Mouse (Mus musculus) kidney, postnatal 0 days (tissue): ENCODE data around the gene Akap2. TPM values are rescaled to one million over a fixed set of nuclear protein-coding genes. Genes with fewer than 3 reads are reported as not detected.

Experiments
- ATAC-seq: fragments of 200-750 bp; cut with Nextera tagmentation; replicated peaks from 2 replicates; pipeline ENCODE4 v1.8.0; 2017; ENCODE audit warnings: low read depth, moderate number of reproducible peaks, moderate TSS enrichment, moderate library complexity; ENCODE audit not compliant: low FRiP score
- DNase-seq: peaks from one replicate; pipeline ENCODE4 v3.0.0-alpha.2; 2016; ENCODE audit warnings: low spot score
- H3K27ac ChIP-seq: fragments of 300-500 bp; sonication (generic); 2 replicates; pipeline ENCODE4 v1.5.1; 2014; ENCODE audit warnings: mild to moderate bottlenecking
- H3K27me3 ChIP-seq: fragments of 300-500 bp; sonication (generic); 2 replicates; pipeline ENCODE4 v1.6.1; 2014; ENCODE audit warnings: low read length, mixed read lengths; ENCODE audit not compliant: insufficient read depth
- H3K36me3 ChIP-seq: fragments of 300-500 bp; sonication (generic); 2 replicates; pipeline ENCODE4 v1.6.1; 2014; ENCODE audit warnings: low read length, mixed read lengths; ENCODE audit not compliant: insufficient read depth
- H3K4me1 ChIP-seq: fragments of 300-500 bp; sonication (generic); replicated peaks from 2 replicates; pipeline ENCODE4 v1.6.1; 2014; ENCODE audit warnings: antibody characterized with exemption, low read length, mixed read lengths; ENCODE audit not compliant: insufficient read depth
- H3K4me2 ChIP-seq: fragments of 300-500 bp; sonication (generic); 2 replicates; pipeline ENCODE4 v1.6.1; 2014; ENCODE audit warnings: mild to moderate bottlenecking, low read length, moderate library complexity, mixed read lengths
- H3K4me3 ChIP-seq: fragments of 300-500 bp; sonication (generic); replicated peaks from 2 replicates; pipeline ENCODE4 v1.5.1; 2014; ENCODE audit warnings: low read depth, low read length
- H3K9ac ChIP-seq: fragments of 300-500 bp; sonication (generic); 2 replicates; pipeline ENCODE4 v1.6.1; 2014; ENCODE audit warnings: low read depth, low read length
- H3K9me3 ChIP-seq: fragments of 300-500 bp; sonication (generic); replicated peaks from 2 replicates; pipeline ENCODE4 v1.6.1; 2016; ENCODE audit warnings: low read length, inconsistent platforms, mixed read lengths
- CTCF ChIP-seq: IDR thresholded peaks from 2 replicates; pipeline ENCODE4 v1.5.1; 2016; ENCODE audit warnings: antibody characterized with exemption, low read depth, mild to moderate bottlenecking, moderate library complexity
- WGBS: fragments of 180-500 bp; shearing (Covaris S2); extraction: QIAGEN DNeasy Blood & Tissue Kit; methylation state at CpG from one replicate; pipeline ENCODE4 v1.1.7; 2014; 5-methylcytosine and 5-hydroxymethylcytosine counted together
- polyA plus RNA-seq: library from polyadenylated mRNA; unstranded; fragments of >200 nt; fragmentation: Nextera tagmentation; extraction: Ambion mirVana; gene quantifications from 2 replicates; pipeline ENCODE4 v1.2.1, GENCODE M21; 2015

Akap2 gene
- polyA plus RNA-seq, 1 experiment from 2014 or later: 20.5 TPM

DNA sequence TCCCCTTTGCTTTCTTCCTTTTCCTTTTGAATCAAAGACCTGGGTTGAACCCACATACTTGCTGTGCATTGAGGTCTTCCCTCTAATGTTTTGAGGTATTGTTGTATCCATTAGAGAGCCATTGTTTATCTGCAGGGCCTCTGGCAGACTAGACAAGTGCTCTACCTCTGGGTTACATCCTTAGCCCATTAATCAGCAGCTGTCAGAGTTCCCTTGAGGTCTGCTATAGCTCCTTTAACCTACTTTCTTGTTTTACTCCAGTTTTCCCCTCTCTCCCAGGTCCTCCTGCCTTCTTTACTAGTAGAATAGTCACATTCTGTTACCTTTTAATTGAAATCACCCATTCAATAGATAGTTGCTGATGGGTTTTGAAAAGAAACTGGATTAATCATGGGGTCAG is 71.7 kb downstream of the Akap2 start:
- no peak for TF ChIP-seq CTCF
- Histone ChIP-seq H3K27ac (no peak overlapping the region), H3K27me3 (no peaks in the 10 kb centered on the region), H3K4me2 (no peak overlapping the region), H3K9ac (no peak overlapping the region), H3K4me3 (no peak overlapping the region), H3K36me3 (no peaks in the 10 kb centered on the region), H3K4me1 (0 out of 2 replicates have a peak, but pooled peaks cover 6% of the 10 kb centered on the region), H3K9me3 (no peaks in the 10 kb centered on the region)
- DNase-seq: no peak
- ATAC-seq: no peak

DNA sequence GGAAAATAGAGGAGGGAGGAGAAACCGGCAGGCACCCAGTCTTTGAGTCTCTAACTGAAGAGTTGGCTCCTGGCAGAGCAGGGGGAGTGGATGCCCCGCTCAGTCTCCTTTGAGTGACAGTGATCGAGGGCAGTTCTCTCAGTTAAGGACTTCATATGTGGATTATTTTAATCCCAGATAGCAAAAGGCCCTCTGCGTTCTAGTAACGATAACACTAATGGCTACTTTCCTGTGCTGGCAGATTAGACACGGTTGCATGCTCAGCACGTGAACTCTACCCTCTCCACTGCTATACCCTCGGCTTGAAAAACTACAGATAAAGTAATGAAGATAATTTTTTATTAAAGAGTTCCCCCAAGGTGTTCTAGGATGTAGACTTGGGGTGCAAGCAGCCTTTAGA is 76.5 kb downstream of the Akap2 start:
- Histone ChIP-seq H3K27me3 (no peaks in the 10 kb centered on the region), H3K9me3 (no peaks in the 10 kb centered on the region), H3K4me2 (no peak overlapping the region), H3K9ac (no peak overlapping the region), H3K36me3 (no peaks in the 10 kb centered on the region), H3K4me3 (no peak overlapping the region), H3K27ac (no peak overlapping the region), H3K4me1 (peaks cover 14% of the 10 kb centered on the region; the same call in 1 of the 2 replicates)
- TF ChIP-seq CTCF: no peak
- DNase-seq (no peak), ATAC-seq (no peak)
- WGBS: 54% methylated on average over 8 of the region's 8 CpGs

DNA sequence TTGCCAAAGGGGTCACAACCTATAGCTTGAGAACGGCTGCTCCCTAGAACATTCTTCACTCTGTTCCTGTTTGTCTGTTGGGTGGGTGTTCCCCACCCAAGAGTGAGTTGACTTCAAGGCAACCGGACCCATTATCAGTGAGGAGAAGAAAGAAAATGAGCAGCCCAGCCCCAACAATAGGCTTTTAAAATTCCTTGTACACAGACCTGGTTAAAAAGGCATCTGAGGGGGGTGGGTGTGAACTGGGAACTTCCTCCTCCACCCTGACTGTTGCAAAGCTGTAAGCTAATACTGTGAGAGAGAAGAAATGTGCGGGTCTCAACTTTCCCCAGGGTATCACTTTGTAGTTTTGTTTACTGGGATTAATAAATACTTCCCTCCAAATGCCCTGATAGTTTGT is 77.1 kb downstream of the Akap2 start:
- H3K4me1 ChIP-seq: peaks cover 14% of the 10 kb centered on the region; the same call in 1 of the 2 replicates
- no peak for TF ChIP-seq CTCF
- no peak overlapping the region; the same call in 1 of the 2 replicates for H3K4me2 ChIP-seq
- DNase-seq (peak; percentile 51), ATAC-seq (no peak)
- no peaks in the 10 kb centered on the region for H3K9me3 ChIP-seq
- no peaks in the 10 kb centered on the region for H3K27me3 ChIP-seq
- H3K36me3 ChIP-seq: no peaks in the 10 kb centered on the region
- H3K27ac ChIP-seq: no peak overlapping the region
- H3K4me3 ChIP-seq: no peak overlapping the region
- H3K9ac ChIP-seq: no peak overlapping the region
- 10% methylated on average over 3 of the region's 3 CpGs for WGBS

DNA sequence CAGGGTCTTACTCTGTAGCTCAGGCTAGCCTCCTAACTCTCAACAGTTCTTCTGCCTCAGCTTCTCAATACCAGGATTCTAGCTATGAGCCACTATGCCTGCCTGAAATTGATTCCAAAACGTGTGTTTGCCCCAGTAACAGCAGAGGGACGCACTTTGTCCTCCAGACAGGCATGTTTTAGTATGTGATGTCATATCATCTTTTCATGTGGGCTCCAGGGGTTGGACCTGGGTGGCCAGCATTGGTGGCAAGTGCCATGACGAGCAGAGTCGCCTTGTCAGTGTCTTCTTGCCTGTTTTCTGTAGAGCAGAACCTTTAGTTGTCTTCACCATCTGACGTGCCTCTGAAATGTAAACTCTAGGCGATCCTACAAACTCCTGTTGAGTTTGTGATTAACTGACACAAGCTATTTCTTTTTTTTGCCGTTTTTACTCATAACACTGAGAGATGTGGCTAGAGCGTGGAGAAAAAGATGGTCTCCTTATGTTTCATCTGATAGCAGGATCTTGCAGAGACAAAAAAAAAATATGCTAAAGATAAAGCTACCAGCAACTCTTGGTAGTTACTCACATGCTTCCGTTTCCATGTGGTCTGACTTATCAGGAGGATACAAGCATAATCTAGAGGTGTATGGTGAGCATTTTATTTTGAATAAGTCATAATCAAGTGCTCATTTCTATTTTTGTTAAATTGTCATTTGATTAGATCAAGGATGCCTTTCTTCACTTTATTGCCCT is 80.3 kb downstream of the Akap2 start:
- no peak for DNase-seq
- no peak overlapping the region for H3K27ac ChIP-seq
- H3K9ac ChIP-seq: no peak overlapping the region
- no peaks in the 10 kb centered on the region for H3K27me3 ChIP-seq
- 80% methylated on average over 9 of the region's 9 CpGs for WGBS
- H3K4me1 ChIP-seq: peaks cover 14% of the 10 kb centered on the region; the same call in 1 of the 2 replicates
- no peak overlapping the region for H3K4me2 ChIP-seq
- TF ChIP-seq CTCF: no peak
- ATAC-seq: no peak
- H3K9me3 ChIP-seq: no peaks in the 10 kb centered on the region
- no peaks in the 10 kb centered on the region for H3K36me3 ChIP-seq
- H3K4me3 ChIP-seq: no peak overlapping the region

DNA sequence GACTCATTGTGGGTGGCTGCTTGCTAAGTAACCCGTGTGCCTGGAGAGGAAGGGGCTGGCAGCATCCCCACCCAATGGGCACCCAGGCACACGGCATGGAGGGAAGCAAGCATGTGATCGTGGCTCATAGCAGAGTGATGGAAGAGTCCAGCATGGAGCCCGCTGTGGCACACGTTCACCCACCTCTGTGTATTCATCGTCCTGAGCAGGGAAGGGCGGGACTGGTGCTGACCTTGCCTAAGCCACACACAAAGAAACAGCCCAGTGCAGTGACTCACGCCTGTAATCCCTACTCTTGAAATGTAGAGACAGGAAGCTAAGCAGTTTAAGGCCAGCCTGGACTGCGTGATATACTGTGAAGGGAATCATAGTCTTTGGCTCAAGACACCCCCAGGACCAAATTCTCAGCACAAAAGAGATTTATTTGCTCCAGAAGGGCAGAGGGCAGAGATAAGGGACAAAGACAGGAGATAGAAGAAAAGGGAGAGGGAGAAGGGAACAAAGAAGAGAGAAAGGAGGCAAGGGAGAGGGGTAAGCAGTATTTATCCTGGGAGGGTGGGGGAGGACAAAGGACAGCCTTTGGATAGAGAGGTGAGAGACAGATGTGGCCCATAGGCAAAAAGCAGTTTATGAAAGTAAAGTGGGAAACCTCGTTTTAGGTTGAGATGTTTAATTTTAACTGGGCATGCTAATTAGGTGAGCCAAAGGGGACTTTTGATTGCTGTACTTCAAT is 81.0 kb downstream of the Akap2 start:
- Histone ChIP-seq H3K27me3 (no peaks in the 10 kb centered on the region), H3K36me3 (no peaks in the 10 kb centered on the region), H3K27ac (no peak overlapping the region), H3K4me2 (no peak overlapping the region), H3K4me3 (no peak overlapping the region), H3K9me3 (no peaks in the 10 kb centered on the region), H3K9ac (no peak overlapping the region), H3K4me1 (peaks cover 14% of the 10 kb centered on the region; the same call in 1 of the 2 replicates)
- DNase-seq: peak; percentile 49
- 44% methylated on average over 10 of the region's 10 CpGs for WGBS
- TF ChIP-seq CTCF: no peak
- ATAC-seq: no peak; the same call in 1 of the 2 replicates

DNA sequence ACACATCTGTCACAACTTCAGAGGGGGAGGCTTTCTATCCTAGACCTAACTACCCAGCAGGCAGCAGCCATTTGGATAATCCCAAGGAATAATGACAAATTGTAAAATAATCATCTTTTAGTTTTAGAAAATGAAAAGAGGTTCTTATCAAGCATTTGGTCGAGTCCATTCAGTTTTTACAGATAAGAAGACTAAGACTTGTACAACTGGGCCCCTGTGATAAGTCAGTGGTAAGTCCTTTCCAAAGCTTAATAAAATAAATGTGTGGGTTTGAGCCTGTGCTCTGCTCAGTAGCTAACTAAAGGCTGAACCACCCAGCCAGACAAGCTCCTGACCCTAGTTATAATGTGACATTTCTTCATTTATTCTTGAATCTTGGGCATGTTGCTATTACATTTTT is 81.8 kb downstream of the Akap2 start:
- ATAC-seq (no peak), DNase-seq (no peak)
- no peak overlapping the region for H3K4me3 ChIP-seq

More for the DNA sequence above, 81.8 kb downstream of the Akap2 start:
- Histone ChIP-seq H3K27me3 (no peaks in the 10 kb centered on the region), H3K36me3 (no peaks in the 10 kb centered on the region), H3K9me3 (no peaks in the 10 kb centered on the region), H3K27ac (no peak overlapping the region), H3K4me1 (peaks cover 7% of the 10 kb centered on the region; the same call in 1 of the 2 replicates), H3K9ac (no peak overlapping the region), H3K4me2 (no peak overlapping the region)
- WGBS: 62% methylated on average over 1 of the region's 1 CpGs
- no peak for TF ChIP-seq CTCF
